Mouse (Mus musculus): ENCODE measurements around the gene Dgkh. TPM values are rescaled to one million over a fixed set of nuclear protein-coding genes. Genes with fewer than 3 reads are reported as not detected.

Gene Dgkh
- 16.0 TPM for polyA plus RNA-seq (2017; shearing (Covaris generic))

DNA sequence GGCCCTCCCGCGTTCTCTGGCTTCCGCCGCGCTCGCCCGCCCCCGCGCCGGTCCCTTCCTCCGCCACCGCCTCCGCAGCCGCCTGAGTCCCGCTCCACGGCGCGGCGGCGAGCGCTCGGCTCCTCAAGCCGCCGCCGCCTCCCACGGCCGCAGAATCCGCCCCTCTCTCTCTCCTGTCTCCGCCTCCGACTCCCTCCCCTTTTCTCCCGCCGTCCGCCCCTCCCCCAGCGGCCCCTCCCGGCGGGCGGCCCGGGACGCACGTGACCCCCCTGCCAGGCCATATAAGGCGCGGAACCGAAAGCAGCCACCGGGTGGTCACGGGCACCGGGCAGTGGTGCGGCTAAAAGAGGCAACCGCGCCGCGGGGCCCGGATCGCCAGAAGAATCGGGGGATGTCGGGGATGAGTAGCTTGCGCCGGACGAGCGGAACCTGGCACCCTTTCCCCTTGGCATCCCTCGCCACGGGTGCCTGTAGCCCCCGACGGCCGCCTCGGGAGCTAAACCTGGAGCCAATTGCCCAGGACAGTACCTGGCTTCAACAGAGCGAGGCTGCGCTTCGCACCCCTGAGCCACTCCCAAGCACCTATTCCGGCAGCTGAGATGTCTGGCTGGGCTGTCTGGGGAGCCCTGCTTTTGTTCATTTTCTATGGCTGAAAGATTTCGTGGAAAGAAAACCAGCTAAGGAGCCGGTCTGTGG, at the start of gene Dgkh:
TSS of gene Dgkh (minus strand) at position 160 of the 696 bp plus-strand sequence.

DNA sequence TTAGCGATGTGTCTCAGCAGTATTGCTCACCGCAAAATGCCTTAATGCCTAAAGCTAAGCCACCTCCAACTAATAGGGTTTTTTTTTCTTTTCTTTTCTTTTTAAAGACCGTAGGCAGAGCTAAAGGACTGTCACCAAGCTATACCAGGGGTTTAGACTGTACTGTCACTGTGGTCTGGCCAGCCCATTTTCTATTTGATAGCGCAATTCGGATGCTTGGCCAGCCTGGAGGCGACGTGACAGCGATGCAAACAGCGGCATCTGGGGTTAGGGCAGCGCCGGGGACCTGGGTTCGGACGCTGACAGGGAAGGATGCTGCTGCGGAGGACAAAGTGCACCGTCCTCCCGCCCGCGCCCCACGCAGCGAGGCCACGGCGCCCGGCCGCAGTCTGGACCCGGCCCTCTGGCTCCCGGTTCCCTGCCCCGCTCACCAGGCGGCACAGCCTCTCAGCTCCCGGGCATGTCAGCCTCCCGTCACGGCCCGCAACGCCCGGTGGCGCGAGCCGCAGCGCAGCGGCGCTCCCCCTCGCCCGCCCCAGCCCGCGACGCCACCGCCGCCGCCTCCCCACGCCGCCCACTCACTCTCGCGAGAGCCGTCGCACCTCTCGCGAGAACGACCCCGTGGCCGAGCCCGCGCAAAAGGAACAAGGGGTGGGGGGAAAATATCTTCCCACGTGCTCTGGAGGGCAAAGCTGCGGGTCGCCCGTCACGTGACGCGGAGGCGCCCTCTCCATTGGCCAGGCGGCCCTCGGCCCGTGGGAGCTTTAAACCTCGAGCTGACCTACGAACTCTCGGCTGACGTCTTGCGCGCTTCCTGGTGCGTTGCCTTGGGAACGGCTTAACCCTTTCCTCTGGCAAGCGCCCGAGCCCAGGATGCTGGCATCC, 196.1 kb downstream of the Dgkh start, which contains the start of gene Akap11:
TSS of gene Akap11 (minus strand) at position 528 of the 885 bp plus-strand sequence.

Other genes starting within 250 kb of the Dgkh start
- 18.4 TPM for gene Akap11, start 196.0 kb downstream of the Dgkh start, polyA plus RNA-seq (2017; shearing (Covaris generic))
- 19.2 TPM for gene Vwa8, start 116.3 kb upstream of the Dgkh start, polyA plus RNA-seq (2017; shearing (Covaris generic))